In the genomic region with DNA sequence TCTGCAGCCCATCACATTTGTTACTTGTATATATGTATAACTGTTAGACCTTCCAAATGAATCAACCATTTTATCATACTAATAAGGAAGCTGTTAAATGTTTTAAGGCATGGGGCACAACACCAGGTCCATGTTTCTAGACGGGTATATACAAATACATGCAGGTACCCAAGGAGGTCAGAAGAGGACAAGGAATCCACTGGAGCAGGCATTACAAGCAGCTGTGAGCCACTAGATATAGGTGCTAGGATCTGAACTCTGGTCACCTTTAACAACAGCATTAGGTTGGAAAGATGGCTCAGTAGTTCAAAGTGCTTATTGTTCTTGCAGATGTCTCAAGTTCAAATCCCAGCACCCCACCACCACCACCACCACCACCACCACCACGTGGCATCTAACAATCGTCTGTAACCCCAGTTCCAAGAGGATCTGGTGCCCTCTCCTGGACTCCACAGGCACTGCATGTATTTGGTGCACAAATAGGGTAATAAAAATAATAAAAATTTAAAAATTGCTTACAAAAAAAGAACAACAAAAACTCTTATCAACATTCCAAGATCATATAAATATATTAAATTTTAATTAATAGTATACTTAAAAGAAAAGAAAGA, we compare ENCODE assay signal across 8 mouse cellular contexts. TPM values are rescaled to one million over a fixed set of nuclear protein-coding genes. Genes with fewer than 3 reads are reported as not detected.
DNase-seq lines count a peak whose midpoint lies in the region; ATAC-seq and TF ChIP-seq lines count a peak whose summit lies in the region.

No protein-coding gene starts in this region.

- ATAC-seq in intestine, embryonic 14.5 days (replicated peaks; ENCODE audit: low FRiP score, low TSS enrichment, low read depth): no peak
- ATAC-seq in liver, postnatal 0 days: peak; percentile 25; the same call in 1 of the 2 replicates
- ATAC-seq in erythroid progenitor cell, adult 5-6 weeks (replicated peaks; ENCODE audit: low FRiP score, poor library complexity, severe bottlenecking): no peak

- H3K36me3 ChIP-seq in intestine, embryonic 14.5 days (ENCODE audit: control insufficient read depth, insufficient read depth, low read length): no peaks in the 10 kb centered on the region
- no peaks in the 10 kb centered on the region for H3K36me3 ChIP-seq in liver, postnatal 0 days (replicated peaks; ENCODE audit: insufficient read depth, low read length)

- H3K9ac ChIP-seq in intestine, embryonic 14.5 days (ENCODE audit: low read length): no peak overlapping the region
- no peak overlapping the region for H3K9ac ChIP-seq in liver, postnatal 0 days (replicated peaks)

- 21% methylated on average over 3 of the region's 3 CpGs for WGBS in intestine, embryonic 14.5 days
- 14% methylated on average over 3 of the region's 3 CpGs for WGBS in liver, postnatal 0 days (ENCODE audit: insufficient replicate concordance)

- DNase-seq in urinary bladder, adult 18-20 months (ENCODE audit: low spot score in 2 of 2): peak; percentile 11 to 51
- no peak for DNase-seq in urinary bladder, adult 2 months (ENCODE audit: low spot score)
- DNase-seq in adrenal gland, adult 18-20 months (ENCODE audit: low spot score in 2 of 2): peak; percentile 69 to 76
- peak; percentile 78 for DNase-seq in embryo, embryonic 10.5 days (ENCODE audit: low spot score)
- peak; percentile 71 for DNase-seq in intestine, embryonic 14.5 days (ENCODE audit: low spot score)
- DNase-seq in liver, postnatal 0 days: peak; percentile 73
- DNase-seq in right cerebral cortex, postnatal 14 days: peak; percentile 38

- no peak overlapping the region for H3K27ac ChIP-seq in intestine, embryonic 14.5 days (ENCODE audit: low read depth)
- H3K27ac ChIP-seq in liver, postnatal 0 days (ENCODE audit: low read depth): no peak overlapping the region

- H3K4me1 ChIP-seq in intestine, embryonic 14.5 days (replicated peaks; ENCODE audit: control insufficient read depth, insufficient read depth, low read length): no peaks in the 10 kb centered on the region
- no peaks in the 10 kb centered on the region for H3K4me1 ChIP-seq in liver, postnatal 0 days (ENCODE audit: insufficient read depth)

- no peak overlapping the region for H3K4me2 ChIP-seq in intestine, embryonic 14.5 days (ENCODE audit: low read length)
- no peak overlapping the region for H3K4me2 ChIP-seq in liver, postnatal 0 days (ENCODE audit: low read depth, low read length)

- TF ChIP-seq CTCF in liver, postnatal 0 days (IDR thresholded peaks at IDR 0.05; ENCODE audit: low read depth): peak; percentile 80

- no peaks in the 10 kb centered on the region for H3K9me3 ChIP-seq in intestine, embryonic 14.5 days (ENCODE audit: control insufficient read depth, low read length)
- H3K9me3 ChIP-seq in liver, postnatal 0 days (ENCODE audit: low read length): peaks cover 5% of the 10 kb centered on the region; the same call in 1 of the 2 replicates

- no peak for TF ChIP-seq EP300 in liver, postnatal 0 days (IDR thresholded peaks at IDR 0.05; ENCODE audit: low read depth)

- H3K4me3 ChIP-seq in intestine, embryonic 14.5 days (ENCODE audit: low read depth, low read length): no peak overlapping the region
- H3K4me3 ChIP-seq in liver, postnatal 0 days (ENCODE audit: low read depth, low read length): no peak overlapping the region

- no peaks in the 10 kb centered on the region for H3K27me3 ChIP-seq in intestine, embryonic 14.5 days (replicated peaks; ENCODE audit: control insufficient read depth, insufficient read depth, low read length)
- no peaks in the 10 kb centered on the region for H3K27me3 ChIP-seq in liver, postnatal 0 days (ENCODE audit: insufficient read depth, low read length)

RNA-seq across cellular contexts. Expression of gene Sgpp1, which starts 37.0 kb away (rescaled TPM):
- polyA plus RNA-seq in urinary bladder, adult 2 months (2012; rRNA removed): 25.1 and 27.8 TPM in 2 replicates
- total RNA-seq in adrenal gland, adult 18-20 months (2021): 100 to 1,000 TPM in 1 of 2 experiments, 10 to 100 TPM in 1; 73.8 to 209 TPM
- 14.3 and 15.4 TPM in 2 replicates for polyA plus RNA-seq in intestine, embryonic 14.5 days (2014; fragmentation: Nextera tagmentation; extraction: Ambion mirVana)
- polyA plus RNA-seq in liver, postnatal 0 days (2015; fragmentation: Nextera tagmentation; extraction: Ambion mirVana): 13.8 and 17.4 TPM in 2 replicates
- 39.3 and 53.2 TPM in 2 replicates for total RNA-seq in erythroid progenitor cell, adult 5-6 weeks (2015; ENCODE audit: low replicate concordance)
- total RNA-seq in erythroid progenitor cell, adult 5-6 weeks (2017; ENCODE audit: low replicate concordance): 32.9 and 42.8 TPM in 2 replicates

RNA-seq across cellular contexts. Expression of gene Syne2, which starts 45.4 kb away (rescaled TPM):
- 56.9 and 59.7 TPM in 2 replicates for polyA plus RNA-seq in urinary bladder, adult 2 months (2012; rRNA removed)
- 10 to 100 TPM; 33.2 to 39.7 TPM for total RNA-seq in adrenal gland, adult 18-20 months (2021)
- 41.5 and 44.7 TPM in 2 replicates for polyA plus RNA-seq in intestine, embryonic 14.5 days (2014; fragmentation: Nextera tagmentation; extraction: Ambion mirVana)
- 4.9 and 6.3 TPM in 2 replicates for polyA plus RNA-seq in liver, postnatal 0 days (2015; fragmentation: Nextera tagmentation; extraction: Ambion mirVana)
- total RNA-seq in erythroid progenitor cell, adult 5-6 weeks (2015; ENCODE audit: low replicate concordance): 2.5 and 5.0 TPM in 2 replicates
- total RNA-seq in erythroid progenitor cell, adult 5-6 weeks (2017; ENCODE audit: low replicate concordance): 3.0 and 5.5 TPM in 2 replicates
